Mouse (Mus musculus): ENCODE data around the gene Atp5l. TPM values are rescaled to one million over a fixed set of nuclear protein-coding genes. Genes with fewer than 3 reads are reported as not detected.

Atp5l gene
- total RNA-seq, 2 experiments from 2014 or later: 117 to 523 TPM

Other genes with a start within 250 kb of the Atp5l start
- not detected in 2 replicates for gene Treh, start 247.5 kb downstream of the Atp5l start, total RNA-seq (2015)
- gene Treh, start 247.5 kb downstream of the Atp5l start, total RNA-seq (2017): not detected in 2 replicates
- 0.76 and 2.1 TPM in 2 replicates for gene Phldb1, start 185.5 kb downstream of the Atp5l start, total RNA-seq (2015)
- gene Phldb1, start 185.5 kb downstream of the Atp5l start, total RNA-seq (2017): 2.0 and 2.6 TPM in 2 replicates
- gene Arcn1, start 152.9 kb downstream of the Atp5l start, total RNA-seq (2015): 126 and 151 TPM in 2 replicates
- 165 and 172 TPM in 2 replicates for gene Arcn1, start 152.9 kb downstream of the Atp5l start, total RNA-seq (2017)
- 38.5 and 53.7 TPM in 2 replicates for gene Ift46, start 152.8 kb downstream of the Atp5l start, total RNA-seq (2015)
- 27.6 and 40.8 TPM in 2 replicates for gene Ift46, start 152.8 kb downstream of the Atp5l start, total RNA-seq (2017)
- gene Tmem25, start 121.4 kb downstream of the Atp5l start, total RNA-seq (2015): 0.23 and 0.45 TPM in 2 replicates
- gene Tmem25, start 121.4 kb downstream of the Atp5l start, total RNA-seq (2017): 0.16 and 0.51 TPM in 2 replicates
- gene Ttc36, start 117.7 kb downstream of the Atp5l start, total RNA-seq (2015): 0.18 and 0.65 TPM in 2 replicates
- gene Ttc36, start 117.7 kb downstream of the Atp5l start, total RNA-seq (2017): not detected in 2 replicates
- gene Kmt2a, start 39.4 kb downstream of the Atp5l start, total RNA-seq (2015): 32.8 and 44.7 TPM in 2 replicates
- gene Kmt2a, start 39.4 kb downstream of the Atp5l start, total RNA-seq (2017): 5.5 and 15.9 TPM in 2 replicates
- gene Ube4a, start 44.9 kb upstream of the Atp5l start, total RNA-seq (2015): 43.0 and 53.3 TPM in 2 replicates
- gene Ube4a, start 44.9 kb upstream of the Atp5l start, total RNA-seq (2017): 30.3 and 33.3 TPM in 2 replicates
- gene Cd3g, start 59.7 kb upstream of the Atp5l start, total RNA-seq (2015): 6.2 and 11.0 TPM in 2 replicates
- gene Cd3g, start 59.7 kb upstream of the Atp5l start, total RNA-seq (2017): 14.8 and 17.2 TPM in 2 replicates
- gene Cd3d, start 61.0 kb upstream of the Atp5l start, total RNA-seq (2015): 2.3 and 6.8 TPM in 2 replicates
- gene Cd3d, start 61.0 kb upstream of the Atp5l start, total RNA-seq (2017): 2.1 and 6.3 TPM in 2 replicates
- 3.5 and 5.8 TPM in 2 replicates for gene Cd3e, start 88.9 kb upstream of the Atp5l start, total RNA-seq (2015)
- 0.73 and 4.1 TPM in 2 replicates for gene Cd3e, start 88.9 kb upstream of the Atp5l start, total RNA-seq (2017)
- gene Mpzl2, start 119.1 kb upstream of the Atp5l start, total RNA-seq (2015): not detected in 2 replicates
- gene Mpzl2, start 119.1 kb upstream of the Atp5l start, total RNA-seq (2017): 0.04 TPM in 1 of 2 replicates, not detected in the other
- 2.0 and 2.5 TPM in 2 replicates for gene Mpzl3, start 134.4 kb upstream of the Atp5l start, total RNA-seq (2015)
- 2.9 and 3.8 TPM in 2 replicates for gene Mpzl3, start 134.4 kb upstream of the Atp5l start, total RNA-seq (2017)
- 11.7 and 13.9 TPM in 2 replicates for gene Jaml, start 158.4 kb upstream of the Atp5l start, total RNA-seq (2015)
- 25.1 and 27.0 TPM in 2 replicates for gene Jaml, start 158.4 kb upstream of the Atp5l start, total RNA-seq (2017)
- gene Scn2b, start 197.0 kb upstream of the Atp5l start, total RNA-seq (2015): 0.42 and 0.78 TPM in 2 replicates
- 0.95 and 0.98 TPM in 2 replicates for gene Scn2b, start 197.0 kb upstream of the Atp5l start, total RNA-seq (2017)
- not detected in 2 replicates for gene Scn4b, start 217.7 kb upstream of the Atp5l start, total RNA-seq (2015)
- gene Scn4b, start 217.7 kb upstream of the Atp5l start, total RNA-seq (2017): 0.04 TPM in 1 of 2 replicates, not detected in the other

All from megakaryocyte, adult 5-6 weeks (primary cell).